Mouse (Mus musculus) lung, postnatal 36 days (tissue): ENCODE measurements around the gene Hivep2.

Experiments used
- DNase-seq: peaks from one replicate; pipeline ENCODE4 v3.0.0; 2022; ENCODE audit warnings: mixed read lengths

Gene Hivep2

GRCm38 (mm10) chr10:14085882-14086515 is 120.1 kb downstream of the Hivep2 start:
- peak; percentile 42 for DNase-seq

GRCm38 (mm10) chr10:14087316-14087715 is 121.4 kb downstream of the Hivep2 start:
- no peak for DNase-seq

GRCm38 (mm10) chr10:14089488-14089887 is 123.6 kb downstream of the Hivep2 start:
- DNase-seq = peak; percentile 38

- no peak for DNase-seq
Observed at GRCm38 (mm10) chr10:14094033-14094432, 128.2 kb downstream of the Hivep2 start.

- no peak for DNase-seq
Observed at GRCm38 (mm10) chr10:14096045-14096444, 130.2 kb downstream of the Hivep2 start.

GRCm38 (mm10) chr10:14099182-14099581 is 133.3 kb downstream of the Hivep2 start:
- DNase-seq = no peak

GRCm38 (mm10) chr10:14100041-14100440 is 134.2 kb downstream of the Hivep2 start:
- no peak for DNase-seq

GRCm38 (mm10) chr10:14100847-14101246 is 135.0 kb downstream of the Hivep2 start:
- DNase-seq = no peak

GRCm38 (mm10) chr10:14101966-14102365 is 136.1 kb downstream of the Hivep2 start:
- DNase-seq = peak; percentile 36

GRCm38 (mm10) chr10:14107980-14108671 is 142.3 kb downstream of the Hivep2 start:
- no peak for DNase-seq

- no peak for DNase-seq
Observed at GRCm38 (mm10) chr10:14115846-14116245, 150.0 kb downstream of the Hivep2 start.

GRCm38 (mm10) chr10:14116978-14117377 is 151.1 kb downstream of the Hivep2 start:
- DNase-seq = peak; percentile 9

GRCm38 (mm10) chr10:14119201-14119600 is 153.3 kb downstream of the Hivep2 start:
- DNase-seq = no peak

GRCm38 (mm10) chr10:14120512-14120911 is 154.6 kb downstream of the Hivep2 start:
- no peak for DNase-seq

- DNase-seq = no peak
Observed at GRCm38 (mm10) chr10:14127826-14128225, 162.0 kb downstream of the Hivep2 start.

GRCm38 (mm10) chr10:14130270-14130669 is 164.4 kb downstream of the Hivep2 start:
- no peak for DNase-seq

GRCm38 (mm10) chr10:14131307-14131706 is 165.4 kb downstream of the Hivep2 start:
- no peak for DNase-seq

GRCm38 (mm10) chr10:14132061-14132460 is 166.2 kb downstream of the Hivep2 start:
- DNase-seq = no peak

- no peak for DNase-seq
Observed at GRCm38 (mm10) chr10:14132937-14133336, 167.1 kb downstream of the Hivep2 start.

GRCm38 (mm10) chr10:14138663-14139062 is 172.8 kb downstream of the Hivep2 start:
- DNase-seq = no peak

GRCm38 (mm10) chr10:14144840-14145239 is 179.0 kb downstream of the Hivep2 start:
- no peak for DNase-seq

GRCm38 (mm10) chr10:14164829-14165228 is 199.0 kb downstream of the Hivep2 start:
- no peak for DNase-seq

- DNase-seq = no peak
Observed at GRCm38 (mm10) chr10:14168197-14168844, 202.4 kb downstream of the Hivep2 start.
